In genomic region chr14:107009617-107010016, GRCm38 (mm10) we compare ENCODE assay signal across 31 mouse cellular contexts.
A peak's percentile ranks its signal among the peaks of the same experiment; 100 is the strongest.
DNase-seq lines count a peak whose midpoint lies in the region; ATAC-seq lines count a peak whose summit lies in the region.
"Had no signal": no experiment of that assay in that cellular context is flagged by ENCODE, and none has a peak within 500 bp of the region (broad histone marks: within the 10 kb centered on the region; RNA-seq: fewer than 3 reads in every experiment).

No protein-coding gene starts in this region.

- no peak for ATAC-seq in embryonic facial prominence, embryonic 11.5 days (replicated peaks; ENCODE audit: insufficient number of reproducible peaks, low FRiP score, low TSS enrichment, low read depth)
- 0 out of 2 replicates have a peak, but pooled peaks have one; percentile 36 for ATAC-seq in limb, embryonic 13.5 days (ENCODE audit: low FRiP score, low read depth)
- ATAC-seq: inflammation-experienced regulatory T-cells, adult 6 months; Patski had no signal

- H3K4me1 ChIP-seq in embryonic facial prominence, embryonic 11.5 days (ENCODE audit: control insufficient read depth, insufficient read depth, low read length), result no peaks in the 10 kb centered on the region
- H3K4me1 ChIP-seq in embryonic facial prominence, embryonic 10.5 days, result no peaks in the 10 kb centered on the region
- H3K4me1 ChIP-seq in limb, embryonic 13.5 days, result no peaks in the 10 kb centered on the region
- H3K4me1 ChIP-seq in limb, embryonic 10.5 days, result no peaks in the 10 kb centered on the region
- H3K4me1 ChIP-seq: kidney, embryonic 15.5 days; megakaryocyte, embryonic 14.5 days; midbrain, embryonic 12.5 days; neural tube, embryonic 12.5 days had no signal

- H3K27ac ChIP-seq in embryonic facial prominence, embryonic 11.5 days (replicated peaks; ENCODE audit: low read depth, low read length), result no peak overlapping the region
- H3K27ac ChIP-seq in embryonic facial prominence, embryonic 10.5 days (replicated peaks), result no peak overlapping the region
- no peak overlapping the region for H3K27ac ChIP-seq in limb, embryonic 13.5 days
- no peak overlapping the region for H3K27ac ChIP-seq in limb, embryonic 10.5 days
- H3K27ac ChIP-seq: gastrocnemius, adult 2 months; hindbrain, embryonic 14.5 days; kidney, embryonic 15.5 days; layer of hippocampus, adult 2 months; midbrain, embryonic 12.5 days; neural tube, embryonic 12.5 days had no signal

- DNase-seq in embryonic facial prominence, embryonic 11.5 days (ENCODE audit: low spot score), result peak; percentile 34
- no peak for DNase-seq in embryonic facial prominence, embryonic 10.5 days (ENCODE audit: low spot score)
- DNase-seq in limb, embryonic 10.5 days (ENCODE audit: low spot score), result no peak
- peak; percentile 38 for DNase-seq in 416B (ENCODE audit: low read depth)
- peak; percentile 10 for DNase-seq in forelimb bud, embryonic 11.5 days (ENCODE audit: low read depth, low spot score)
- DNase-seq in cerebellum, postnatal 10 days, result no peak
- DNase-seq in kidney, postnatal 10 days, result no peak
- DNase-seq: adrenal gland, postnatal 10 days; cerebellum, adult 18-20 months; cerebellum, postnatal 14 days; gastrocnemius, adult 2 months; gastrocnemius, postnatal 36 days; heart, adult 18-20 months; heart, postnatal 4 days; kidney, adult 11 months; kidney, postnatal 36 days; lung, postnatal 4 days; thymus, adult 2 months; thymus, postnatal 36 days had no signal

- WGBS in embryonic facial prominence, embryonic 11.5 days, result 54% methylated on average over 2 of the region's 2 CpGs
- WGBS in embryonic facial prominence, embryonic 10.5 days, result 62% methylated on average over 2 of the region's 2 CpGs
- 38% methylated on average over 2 of the region's 2 CpGs for WGBS in limb, embryonic 13.5 days
- 78% methylated on average over 2 of the region's 2 CpGs for WGBS in limb, embryonic 10.5 days

- H3K4me3 ChIP-seq in embryonic facial prominence, embryonic 11.5 days (ENCODE audit: low read depth, low read length), result no peak overlapping the region
- H3K4me3 ChIP-seq in embryonic facial prominence, embryonic 10.5 days, result no peak overlapping the region
- no peak overlapping the region for H3K4me3 ChIP-seq in limb, embryonic 13.5 days
- H3K4me3 ChIP-seq in limb, embryonic 10.5 days, result no peak overlapping the region
- H3K4me3 ChIP-seq: gastrocnemius, adult 2 months; kidney, embryonic 15.5 days; layer of hippocampus, adult 2 months; megakaryocyte, embryonic 14.5 days; midbrain, embryonic 12.5 days; neural tube, embryonic 12.5 days had no signal

- no peak overlapping the region for H3K4me2 ChIP-seq in embryonic facial prominence, embryonic 11.5 days (ENCODE audit: low read depth, low read length)
- no peak overlapping the region for H3K4me2 ChIP-seq in limb, embryonic 13.5 days (replicated peaks)
- H3K4me2 ChIP-seq: heart, embryonic 11.5 days; hindbrain, embryonic 14.5 days; kidney, embryonic 15.5 days; liver, embryonic 11.5 days; midbrain, embryonic 12.5 days; neural tube, embryonic 12.5 days had no signal

- H3K9ac ChIP-seq in embryonic facial prominence, embryonic 11.5 days (replicated peaks; ENCODE audit: low read length), result no peak overlapping the region
- no peak overlapping the region for H3K9ac ChIP-seq in limb, embryonic 13.5 days
- H3K9ac ChIP-seq: hindbrain, embryonic 14.5 days; kidney, embryonic 15.5 days; midbrain, embryonic 12.5 days; neural tube, embryonic 12.5 days had no signal

- no peaks in the 10 kb centered on the region for H3K36me3 ChIP-seq in embryonic facial prominence, embryonic 11.5 days (replicated peaks; ENCODE audit: control insufficient read depth, insufficient read depth, low read depth, low read length)
- H3K36me3 ChIP-seq in embryonic facial prominence, embryonic 10.5 days (replicated peaks), result no peaks in the 10 kb centered on the region
- no peaks in the 10 kb centered on the region for H3K36me3 ChIP-seq in limb, embryonic 13.5 days
- no peaks in the 10 kb centered on the region for H3K36me3 ChIP-seq in limb, embryonic 10.5 days
- H3K36me3 ChIP-seq: G1E; kidney, embryonic 15.5 days; midbrain, embryonic 12.5 days; neural tube, embryonic 12.5 days had no signal

- no peaks in the 10 kb centered on the region for H3K9me3 ChIP-seq in embryonic facial prominence, embryonic 11.5 days (replicated peaks; ENCODE audit: control insufficient read depth, low read length)
- H3K9me3 ChIP-seq in embryonic facial prominence, embryonic 10.5 days, result no peaks in the 10 kb centered on the region
- no peaks in the 10 kb centered on the region for H3K9me3 ChIP-seq in limb, embryonic 13.5 days
- no peaks in the 10 kb centered on the region for H3K9me3 ChIP-seq in limb, embryonic 10.5 days (replicated peaks)
- H3K9me3 ChIP-seq: kidney, embryonic 15.5 days; megakaryocyte, embryonic 14.5 days; midbrain, embryonic 12.5 days; neural tube, embryonic 12.5 days had no signal

- no peaks in the 10 kb centered on the region for H3K27me3 ChIP-seq in embryonic facial prominence, embryonic 11.5 days (ENCODE audit: control insufficient read depth, insufficient read depth, low read length)
- no peaks in the 10 kb centered on the region for H3K27me3 ChIP-seq in embryonic facial prominence, embryonic 10.5 days (replicated peaks; ENCODE audit: low read depth, poor library complexity, severe bottlenecking)
- H3K27me3 ChIP-seq in limb, embryonic 13.5 days, result no peaks in the 10 kb centered on the region
- H3K27me3 ChIP-seq in limb, embryonic 10.5 days (ENCODE audit: low read depth, poor library complexity, severe bottlenecking), result no peaks in the 10 kb centered on the region
- H3K27me3 ChIP-seq: kidney, embryonic 15.5 days; megakaryocyte, embryonic 14.5 days; midbrain, embryonic 12.5 days; neural tube, embryonic 12.5 days; Patski had no signal

Comparison
In these comparisons a context has a peak if more than half of its experiments do, and no peak if none do; other contexts are left out.
1. DNase-seq: peak in embryonic facial prominence, embryonic 11.5 days (single experiment), 416B (single experiment) and forelimb bud, embryonic 11.5 days (single experiment); none in embryonic facial prominence, embryonic 10.5 days (single experiment), limb, embryonic 10.5 days (single experiment), cerebellum, postnatal 10 days (0 of 2) and kidney, postnatal 10 days (single experiment).